Mouse (Mus musculus) forebrain, embryonic 13.5 days (tissue): ENCODE data around the gene Mpi. TPM values are rescaled to one million over a fixed set of nuclear protein-coding genes. Genes with fewer than 3 reads are reported as not detected.

Experiments
- ATAC-seq: fragments of 200-750 bp; cut with Nextera tagmentation; 2 replicates; pipeline ENCODE4 v1.8.0; 2017
- H3K27ac ChIP-seq: fragments of 300-500 bp; sonication (generic); 2 replicates; pipeline ENCODE4 v1.5.1; 2015; ENCODE audit warnings: inconsistent platforms, mild to moderate bottlenecking, moderate library complexity
- H3K27me3 ChIP-seq: fragments of 300-500 bp; sonication (generic); 2 replicates; pipeline ENCODE4 v1.6.1; 2015; ENCODE audit warnings: mild to moderate bottlenecking, inconsistent platforms
- H3K36me3 ChIP-seq: fragments of 300-500 bp; sonication (generic); 2 replicates; pipeline ENCODE4 v1.6.1; 2015; ENCODE audit warnings: mild to moderate bottlenecking, inconsistent platforms; ENCODE audit not compliant: poor library complexity, severe bottlenecking
- H3K4me1 ChIP-seq: fragments of 300-500 bp; sonication (generic); 2 replicates; pipeline ENCODE4 v1.6.1; 2015; ENCODE audit warnings: inconsistent platforms
- H3K4me2 ChIP-seq: fragments of 300-500 bp; sonication (generic); 2 replicates; pipeline ENCODE4 v1.6.1; 2015; ENCODE audit warnings: inconsistent platforms, mild to moderate bottlenecking, moderate library complexity
- H3K4me3 ChIP-seq: fragments of 300-500 bp; sonication (generic); 2 replicates; pipeline ENCODE4 v1.5.1; 2015; ENCODE audit warnings: mild to moderate bottlenecking, inconsistent platforms
- H3K9ac ChIP-seq: fragments of 300-500 bp; sonication (generic); 2 replicates; pipeline ENCODE4 v1.6.1; 2015; ENCODE audit warnings: mild to moderate bottlenecking, inconsistent platforms
- H3K9me3 ChIP-seq: fragments of 300-500 bp; sonication (generic); replicated peaks from 2 replicates; pipeline ENCODE4 v1.6.1; 2016; ENCODE audit warnings: inconsistent platforms
- WGBS: fragments of 180-500 bp; shearing (Covaris S2); methylation state at CpG from one replicate; pipeline ENCODE4 v1.1.7; 2015; 5-methylcytosine and 5-hydroxymethylcytosine counted together
- polyA plus RNA-seq: library from polyadenylated mRNA; unstranded; fragments of >200 nt; fragmentation: Nextera tagmentation; extraction: Ambion mirVana; gene quantifications from 2 replicates; pipeline ENCODE4 v1.2.1, GENCODE M21; 2015

Gene Mpi
- polyA plus RNA-seq, 1 experiment from 2014 or later, result 63.2 TPM

DNA sequence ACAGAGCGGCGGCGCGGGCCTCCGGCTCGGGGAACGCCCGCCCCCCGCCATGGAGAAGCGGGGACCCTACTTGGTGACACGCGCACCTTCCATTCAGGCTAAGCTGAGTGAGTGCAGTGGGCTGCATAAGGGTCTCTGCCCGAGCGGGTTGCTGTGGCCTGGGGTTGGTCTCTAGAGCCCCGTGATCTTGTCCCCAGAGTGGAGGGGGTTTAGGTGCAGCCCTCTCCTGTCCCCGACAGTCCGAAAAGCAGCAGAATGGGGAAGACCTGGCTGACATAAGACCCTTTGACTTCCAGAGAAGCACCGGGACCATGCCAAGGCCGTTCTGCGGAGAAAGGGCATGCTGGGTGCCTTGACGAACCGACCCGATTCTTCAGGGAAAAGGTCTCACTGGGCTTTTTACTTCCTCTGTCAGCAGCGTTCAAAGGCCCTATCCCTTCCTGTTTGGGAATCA, 14.8 kb downstream of the Mpi start:
- Histone ChIP-seq H3K9me3 (no peaks in the 10 kb centered on the region), H3K4me1 (peaks cover 20% of the 10 kb centered on the region), H3K4me2 (peak overlapping the region; percentile 85), H3K4me3 (peak overlapping the region; percentile 82), H3K27me3 (no peaks in the 10 kb centered on the region), H3K36me3 (peaks cover 61% of the 10 kb centered on the region), H3K27ac (peak overlapping the region; percentile 83), H3K9ac (peak overlapping the region; percentile 92)
- ATAC-seq, result peak; percentile 79
- 0% methylated on average over 24 of the region's 24 CpGs for WGBS

- H3K36me3 ChIP-seq, result peaks cover 61% of the 10 kb centered on the region
- H3K9ac ChIP-seq, result peak within 1 kb of the TSS; percentile 92
- peak within 1 kb of the TSS; percentile 85 for H3K4me2 ChIP-seq
- H3K9me3 ChIP-seq, result no peaks in the 10 kb centered on the region
- WGBS, result 1% methylated on average over 45 of the region's 45 CpGs
- no peaks in the 10 kb centered on the region for H3K27me3 ChIP-seq
- H3K27ac ChIP-seq, result peak within 1 kb of the TSS; percentile 83
- ATAC-seq, result peak; percentile 91
- peak within 1 kb of the TSS; percentile 82 for H3K4me3 ChIP-seq
- peaks cover 20% of the 10 kb centered on the region for H3K4me1 ChIP-seq
Measured at GRCm38 (mm10) chr9:57537044-57537727, 15.4 kb downstream of the Mpi start, which contains the start of gene Fam219b. Gene Fam219b, plus strand, starts transcription at chr9:57537528.

GRCm38 (mm10) chr9:57536362-57536761, 16.2 kb downstream of the Mpi start:
- no peak for ATAC-seq
- 88% methylated on average over 5 of the region's 5 CpGs for WGBS
- Histone ChIP-seq H3K27ac (no peak overlapping the region; the same call in 1 of the 2 replicates), H3K4me2 (peak overlapping the region; percentile 85; the same call in 1 of the 2 replicates), H3K9ac (no peak overlapping the region), H3K27me3 (no peaks in the 10 kb centered on the region), H3K36me3 (peaks cover 63% of the 10 kb centered on the region), H3K4me1 (peaks cover 20% of the 10 kb centered on the region), H3K9me3 (no peaks in the 10 kb centered on the region), H3K4me3 (peak overlapping the region; percentile 82; the same call in 1 of the 2 replicates)

DNA sequence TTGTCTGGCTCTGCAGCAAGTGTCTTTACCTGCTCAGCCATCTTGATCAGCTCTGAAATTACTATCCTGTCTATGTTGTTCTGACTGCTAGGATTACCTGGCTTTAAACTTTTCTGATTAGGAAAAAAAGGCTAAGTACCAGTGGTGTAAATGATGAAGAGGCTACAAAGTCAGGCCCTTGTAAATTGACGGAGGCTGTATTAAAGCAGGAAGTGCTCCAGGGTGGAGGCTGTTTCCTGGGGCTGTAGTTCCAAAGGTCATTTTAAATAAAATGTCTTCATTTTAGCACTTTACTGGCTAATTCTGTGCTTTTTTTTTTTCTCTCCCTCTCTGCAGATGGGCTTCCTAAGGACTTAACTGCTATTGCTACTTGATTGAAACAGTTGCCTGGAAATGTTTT, 20.6 kb downstream of the Mpi start:
- WGBS, result 91% methylated on average over 1 of the region's 1 CpGs
- Histone ChIP-seq H3K4me2 (no peak overlapping the region), H3K36me3 (peaks cover 55% of the 10 kb centered on the region), H3K27ac (no peak overlapping the region), H3K9me3 (no peaks in the 10 kb centered on the region), H3K4me3 (no peak overlapping the region), H3K27me3 (no peaks in the 10 kb centered on the region), H3K4me1 (peaks cover 16% of the 10 kb centered on the region), H3K9ac (no peak overlapping the region)
- no peak for ATAC-seq

DNA sequence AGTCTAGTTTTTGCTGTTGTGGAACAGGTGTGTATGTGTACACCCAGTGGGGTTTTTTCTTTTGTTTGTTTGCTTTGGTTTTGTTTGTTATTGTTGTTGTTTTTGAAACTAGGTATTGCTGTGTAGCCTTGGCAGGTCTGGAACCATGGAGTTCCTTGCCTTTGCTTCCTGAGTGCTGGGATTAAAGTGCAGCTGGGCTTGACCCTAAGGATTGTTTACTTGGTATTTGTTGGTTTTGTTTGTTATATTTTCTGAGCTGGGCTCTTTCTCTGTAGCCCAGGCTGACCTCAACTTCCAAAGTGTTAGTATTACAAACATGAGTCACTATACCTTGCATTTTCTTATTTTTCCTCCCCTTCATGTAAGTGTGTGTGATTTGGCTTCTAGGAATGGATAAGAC, 26.1 kb downstream of the Mpi start:
- Histone ChIP-seq H3K36me3 (peaks cover 17% of the 10 kb centered on the region), H3K9ac (no peak overlapping the region), H3K9me3 (no peaks in the 10 kb centered on the region), H3K4me1 (peaks cover 46% of the 10 kb centered on the region), H3K27ac (no peak overlapping the region), H3K27me3 (no peaks in the 10 kb centered on the region), H3K4me2 (no peak overlapping the region), H3K4me3 (no peak overlapping the region)
- ATAC-seq, result no peak

GRCm38 (mm10) chr9:57525516-57525915, 27.0 kb downstream of the Mpi start:
- Histone ChIP-seq H3K27me3 (no peaks in the 10 kb centered on the region), H3K4me1 (peaks cover 48% of the 10 kb centered on the region), H3K9ac (no peak overlapping the region), H3K4me2 (no peak overlapping the region), H3K4me3 (no peak overlapping the region), H3K27ac (no peak overlapping the region), H3K9me3 (no peaks in the 10 kb centered on the region), H3K36me3 (peaks cover 10% of the 10 kb centered on the region; the same call in 1 of the 2 replicates)
- WGBS, result 86% methylated on average over 2 of the region's 2 CpGs
- ATAC-seq, result no peak

GRCm38 (mm10) chr9:57524439-57524838, 28.1 kb downstream of the Mpi start:
- Histone ChIP-seq H3K9me3 (no peaks in the 10 kb centered on the region), H3K36me3 (peaks cover 7% of the 10 kb centered on the region; the same call in 1 of the 2 replicates), H3K4me3 (no peak overlapping the region), H3K9ac (no peak overlapping the region; the same call in 1 of the 2 replicates), H3K4me2 (no peak overlapping the region), H3K4me1 (peaks cover 50% of the 10 kb centered on the region), H3K27me3 (no peaks in the 10 kb centered on the region), H3K27ac (no peak overlapping the region)
- no peak for ATAC-seq

- no peaks in the 10 kb centered on the region for H3K9me3 ChIP-seq
- no peak overlapping the region for H3K9ac ChIP-seq
- H3K27ac ChIP-seq, result no peak overlapping the region
- H3K4me3 ChIP-seq, result no peak overlapping the region
- 88% methylated on average over 1 of the region's 1 CpGs for WGBS
- no peak for ATAC-seq
- no peak overlapping the region for H3K4me2 ChIP-seq
- H3K4me1 ChIP-seq, result peaks cover 49% of the 10 kb centered on the region
- no peaks in the 10 kb centered on the region for H3K27me3 ChIP-seq
- H3K36me3 ChIP-seq, result 0 out of 2 replicates have a peak, but pooled peaks cover 2% of the 10 kb centered on the region
Measured at GRCm38 (mm10) chr9:57523754-57524153, 28.8 kb downstream of the Mpi start.

DNA sequence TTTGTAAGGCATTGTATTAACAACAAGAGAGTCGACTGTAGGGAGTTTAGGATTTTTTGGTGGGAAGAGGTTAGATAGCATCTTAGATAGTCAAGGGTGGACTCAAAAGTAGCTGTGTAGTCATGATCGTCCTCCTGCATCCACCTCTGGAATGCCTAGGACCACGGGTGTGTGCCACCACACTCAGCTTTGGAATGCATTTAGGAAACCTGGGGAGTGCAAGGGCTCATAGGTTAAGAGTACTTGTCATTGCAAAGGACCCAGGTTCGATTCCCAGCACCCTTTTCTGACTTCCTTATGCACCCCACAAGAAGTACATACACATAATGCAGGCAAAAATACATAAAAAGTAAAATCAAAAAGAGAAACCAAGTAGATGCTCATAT, 29.7 kb downstream of the Mpi start:
- Histone ChIP-seq H3K4me3 (peak overlapping the region; percentile 97), H3K27ac (no peak overlapping the region), H3K4me1 (peaks cover 40% of the 10 kb centered on the region), H3K4me2 (peak overlapping the region; percentile 74), H3K9me3 (no peaks in the 10 kb centered on the region), H3K27me3 (no peaks in the 10 kb centered on the region), H3K36me3 (no peaks in the 10 kb centered on the region), H3K9ac (peak overlapping the region; percentile 99)
- ATAC-seq, result no peak
- WGBS, result 92% methylated on average over 4 of the region's 4 CpGs

- Histone ChIP-seq H3K27me3 (no peaks in the 10 kb centered on the region), H3K4me1 (peaks cover 40% of the 10 kb centered on the region), H3K27ac (peak overlapping the region; percentile 85; the same call in 1 of the 2 replicates), H3K4me3 (peak overlapping the region; percentile 97), H3K4me2 (peak overlapping the region; percentile 74), H3K36me3 (no peaks in the 10 kb centered on the region), H3K9me3 (no peaks in the 10 kb centered on the region), H3K9ac (peak overlapping the region; percentile 99)
- ATAC-seq, result no peak
- WGBS, result 40% methylated on average over 7 of the region's 7 CpGs
Measured at GRCm38 (mm10) chr9:57522114-57522860, 30.3 kb downstream of the Mpi start.

- H3K9me3 ChIP-seq, result no peaks in the 10 kb centered on the region
- H3K27me3 ChIP-seq, result no peaks in the 10 kb centered on the region
- no peaks in the 10 kb centered on the region for H3K36me3 ChIP-seq
- under 1% methylated on average over 94 of the region's 95 CpGs for WGBS
- peak within 1 kb of the TSS; percentile 99 for H3K9ac ChIP-seq
- ATAC-seq, result peak; percentile 97
- H3K27ac ChIP-seq, result peak within 1 kb of the TSS; percentile 85
- peak within 1 kb of the TSS; percentile 74 for H3K4me2 ChIP-seq
- H3K4me3 ChIP-seq, result peak within 1 kb of the TSS; percentile 97
- H3K4me1 ChIP-seq, result peaks cover 40% of the 10 kb centered on the region
Measured at GRCm38 (mm10) chr9:57521056-57521911, 31.3 kb downstream of the Mpi start, which contains the start of gene Cox5a. Gene Cox5a, plus strand, starts transcription at chr9:57521274.
